Mouse (Mus musculus) kidney, postnatal 4 days (tissue): ENCODE results near the gene Gsto2.
"Not testable (repeated sequence)": the region's sequence is repeated elsewhere in the genome, so short reads cannot be mapped to it uniquely, and the experiment has no call there.

Source experiments
- DNase-seq, 2 experiments: peaks; one replicate each; pipeline ENCODE4 v3.0.0; 2021; ENCODE audit warnings: mixed read lengths in 2 of 2

Gene Gsto2

GRCm38 (mm10) chr19:47865353-47865947, at the start of gene Gsto2:
Gsto2 (plus strand) TSS chr19:47865534.
- peak; percentile 94 to 97 for DNase-seq

GRCm38 (mm10) chr19:47817692-47818091, 47.6 kb upstream of the Gsto2 start:
- no peak for DNase-seq

- peak; percentile 77 to 81 for DNase-seq
Measured at GRCm38 (mm10) chr19:47820832-47821493, 44.4 kb upstream of the Gsto2 start.

GRCm38 (mm10) chr19:47821494-47821872, 43.9 kb upstream of the Gsto2 start:
- no peak for DNase-seq

GRCm38 (mm10) chr19:47822143-47822796, 43.1 kb upstream of the Gsto2 start:
- DNase-seq = peak; percentile 54 to 69

GRCm38 (mm10) chr19:47824026-47824425, 41.3 kb upstream of the Gsto2 start:
- DNase-seq = no peak

- DNase-seq = no peak
Measured at GRCm38 (mm10) chr19:47829913-47830450, 35.4 kb upstream of the Gsto2 start.

GRCm38 (mm10) chr19:47831111-47831510, 34.2 kb upstream of the Gsto2 start:
- no peak for DNase-seq

- DNase-seq = no peak
Measured at GRCm38 (mm10) chr19:47832316-47832715, 33.0 kb upstream of the Gsto2 start.

- no peak for DNase-seq
Measured at GRCm38 (mm10) chr19:47834614-47835013, 30.7 kb upstream of the Gsto2 start.

GRCm38 (mm10) chr19:47835776-47836175, 29.6 kb upstream of the Gsto2 start:
- no peak for DNase-seq

GRCm38 (mm10) chr19:47836701-47837526, 28.4 kb upstream of the Gsto2 start:
- peak; percentile 68 to 79 for DNase-seq

- no peak for DNase-seq
Measured at GRCm38 (mm10) chr19:47837527-47837901, 27.8 kb upstream of the Gsto2 start.

- DNase-seq = not testable (repeated sequence)
Measured at GRCm38 (mm10) chr19:47841234-47841633, 24.1 kb upstream of the Gsto2 start.

- no peak for DNase-seq
Measured at GRCm38 (mm10) chr19:47849735-47850134, 15.6 kb upstream of the Gsto2 start.

GRCm38 (mm10) chr19:47852131-47852530, 13.2 kb upstream of the Gsto2 start:
- DNase-seq = not testable (repeated sequence)

GRCm38 (mm10) chr19:47853053-47853452, 12.3 kb upstream of the Gsto2 start:
- no peak for DNase-seq

- no peak for DNase-seq
Measured at GRCm38 (mm10) chr19:47853951-47854795, 11.2 kb upstream of the Gsto2 start.

GRCm38 (mm10) chr19:47854796-47855783, 10.2 kb upstream of the Gsto2 start, which contains the start of gene Gsto1:
Gsto1 (plus strand) TSS chr19:47854970.
- peak; percentile 92 to 94 for DNase-seq
